Comparison of ENCODE assay signal across 23 mouse cellular contexts in genomic region chr6:82647940-82648655, GRCm38 (mm10). TPM values are rescaled to one million over a fixed set of nuclear protein-coding genes. Genes with fewer than 3 reads are reported as not detected.
DNase-seq lines count a peak whose midpoint lies in the region; ATAC-seq and TF ChIP-seq lines count a peak whose summit lies in the region.
"Had no signal": no experiment of that assay in that cellular context is flagged by ENCODE, and none has a peak within 500 bp of the region (broad histone marks: within the 10 kb centered on the region; RNA-seq: fewer than 3 reads in every experiment).

No protein-coding gene starts in this region.

- H3K27me3 ChIP-seq in intestine, postnatal 0 days (replicated peaks; ENCODE audit: control insufficient read depth, insufficient read depth, low read length): no peaks in the 10 kb centered on the region
- H3K27me3 ChIP-seq in intestine, embryonic 16.5 days (replicated peaks; ENCODE audit: control insufficient read depth, insufficient read depth, low read length): no peaks in the 10 kb centered on the region
- no peaks in the 10 kb centered on the region for H3K27me3 ChIP-seq in CH12.LX (replicated peaks)
- H3K27me3 ChIP-seq: forebrain, embryonic 13.5 days; hindbrain, embryonic 15.5 days; limb, embryonic 12.5 days; liver, embryonic 15.5 days had no signal

- no peak for TF ChIP-seq EP300 in CH12.LX (IDR thresholded peaks at IDR 0.05; ENCODE audit: low read length)

- H3K79me2 ChIP-seq in CH12.LX (replicated peaks; ENCODE audit: control insufficient read depth, extremely low read depth, insufficient read depth, poor library complexity, severe bottlenecking): peaks cover 6% of the 10 kb centered on the region

- WGBS in intestine, postnatal 0 days: 100% methylated on average over 1 of the region's 1 CpGs
- 98% methylated on average over 1 of the region's 1 CpGs for WGBS in intestine, embryonic 16.5 days

- H3K4me3 ChIP-seq in intestine, postnatal 0 days (ENCODE audit: low read depth, low read length): no peak overlapping the region
- no peak overlapping the region for H3K4me3 ChIP-seq in intestine, embryonic 16.5 days (ENCODE audit: low read length)
- no peak overlapping the region for H3K4me3 ChIP-seq in CH12.LX (replicated peaks in 1 of 3; ENCODE audit: low read depth in 2 of 3, low read length in 2 of 3, poor library complexity in 1 of 3)
- H3K4me3 ChIP-seq in cortical plate, adult 2 months (ENCODE audit: insufficient read depth, low read length): no peak overlapping the region
- H3K4me3 ChIP-seq: forebrain, embryonic 13.5 days; hindbrain, embryonic 15.5 days; limb, embryonic 12.5 days; liver, embryonic 15.5 days had no signal

- 0 out of 2 replicates have a peak, but pooled peaks cover 6% of the 10 kb centered on the region for H3K4me1 ChIP-seq in intestine, postnatal 0 days (replicated peaks; ENCODE audit: control insufficient read depth, insufficient read depth, low read length)
- H3K4me1 ChIP-seq in intestine, embryonic 16.5 days (ENCODE audit: control insufficient read depth, insufficient read depth, low read length): peaks cover 8% of the 10 kb centered on the region
- H3K4me1 ChIP-seq in CH12.LX (ENCODE audit: control insufficient read depth in 1 of 2, insufficient read depth in 2 of 2): peaks cover 4 to 39% of the 10 kb centered on the region in 2 experiments; a peak in 2 of 4 replicates
- H3K4me1 ChIP-seq in cortical plate, adult 2 months (ENCODE audit: control insufficient read depth, insufficient read depth, low read length): no peaks in the 10 kb centered on the region

- 0 out of 2 replicates have a peak, but pooled peaks have one; percentile 18 for TF ChIP-seq CTCF in intestine, postnatal 0 days (IDR thresholded peaks at IDR 0.05; ENCODE audit: low read depth)
- peak in 1 of 2 experiments; percentile 36; a peak in 2 of 4 replicates for TF ChIP-seq CTCF in CH12.LX (conservative IDR thresholded peaks at IDR 0.05 in 1 of 2, IDR thresholded peaks at IDR 0.05 in 1 of 2; ENCODE audit: low read depth in 2 of 2, low read length in 2 of 2)
- no peak for TF ChIP-seq CTCF in cortical plate, adult 2 months (IDR thresholded peaks at IDR 0.05; ENCODE audit: extremely low read depth, insufficient read depth, low read length)

- no peak for TF ChIP-seq POLR2A in CH12.LX (IDR thresholded peaks at IDR 0.05; ENCODE audit: low read depth, low read length)
- no peak for TF ChIP-seq POLR2A in cortical plate, adult 2 months (IDR thresholded peaks at IDR 0.05; ENCODE audit: extremely low read depth, insufficient read depth, low read length)

- dilution Hi-C loops in CH12.LX (cut with MboI; ENCODE audit: extremely low pct_ligation_motif_present, extremely low pct_unique_long_range_greater_than_20kb, low sequenced_read_pairs): no loop called here

- ATAC-seq in intestine, postnatal 0 days: no peak
- no peak for ATAC-seq in intestine, embryonic 16.5 days
- no peak for ATAC-seq in erythroblast, adult 5-6 weeks (replicated peaks; ENCODE audit: low FRiP score, poor library complexity, severe bottlenecking)
- ATAC-seq: activated CD4-positive, CD25-positive, alpha-beta regulatory T cell, adult 4 months; forebrain, embryonic 13.5 days had no signal

- peak; percentile 28 for TF ChIP-seq RAD21 in CH12.LX (IDR thresholded peaks at IDR 0.05; ENCODE audit: low read depth, low read length)

- DNase-seq in 416B (ENCODE audit: low read depth): peak; percentile 45
- DNase-seq in CH12.LX (ENCODE audit: extremely low read depth): no peak
- no peak for DNase-seq in cerebellum, adult 9-11 months
- no peak for DNase-seq in MN1 (ENCODE audit: low spot score)
- DNase-seq: adrenal gland, postnatal 25 days; cerebellum, adult 11 months; cerebellum, postnatal 25 days; gastrocnemius, postnatal 25 days; kidney, adult 2 months; kidney, postnatal 36 days; lung, postnatal 14 days; midbrain, embryonic 14.5 days; right cerebral cortex, postnatal 25 days had no signal

- H3K36me3 ChIP-seq in intestine, postnatal 0 days (ENCODE audit: control insufficient read depth, insufficient read depth): peaks cover 18% of the 10 kb centered on the region
- peaks cover 7% of the 10 kb centered on the region; the same call in 1 of the 2 replicates for H3K36me3 ChIP-seq in intestine, embryonic 16.5 days (ENCODE audit: control insufficient read depth, insufficient read depth, low read length)
- H3K36me3 ChIP-seq in CH12.LX (replicated peaks in 1 of 2; ENCODE audit: control insufficient read depth in 1 of 2, insufficient read depth in 1 of 2, low read length in 1 of 2): peaks cover 22 to 37% of the 10 kb centered on the region in 2 experiments

- H3K9ac ChIP-seq in intestine, postnatal 0 days (ENCODE audit: low read depth, low read length): no peak overlapping the region
- no peak overlapping the region for H3K9ac ChIP-seq in intestine, embryonic 16.5 days (ENCODE audit: low read depth, low read length)
- no peak overlapping the region for H3K9ac ChIP-seq in CH12.LX (ENCODE audit: insufficient read depth, low read depth)
- H3K9ac ChIP-seq: forebrain, embryonic 13.5 days; hindbrain, embryonic 15.5 days; limb, embryonic 12.5 days; liver, embryonic 15.5 days had no signal

- H3K27ac ChIP-seq in intestine, postnatal 0 days (ENCODE audit: low read depth, low read length): no peak overlapping the region
- no peak overlapping the region for H3K27ac ChIP-seq in intestine, embryonic 16.5 days (ENCODE audit: low read length)
- H3K27ac ChIP-seq in CH12.LX (ENCODE audit: insufficient read depth, low read depth): no peak overlapping the region
- peak overlapping the region; percentile 23; the same call in 1 of the 2 replicates for H3K27ac ChIP-seq in cortical plate, adult 2 months (ENCODE audit: insufficient read depth, low read length)
- H3K27ac ChIP-seq: forebrain, embryonic 13.5 days; hindbrain, embryonic 15.5 days; limb, embryonic 12.5 days; liver, embryonic 15.5 days had no signal

- H3K4me2 ChIP-seq in intestine, postnatal 0 days (replicated peaks; ENCODE audit: low read depth): no peak overlapping the region
- H3K4me2 ChIP-seq in intestine, embryonic 16.5 days (ENCODE audit: low read depth, low read length): no peak overlapping the region
- H3K4me2 ChIP-seq in CH12.LX (ENCODE audit: insufficient read depth, low read depth, poor library complexity, severe bottlenecking): no peak overlapping the region
- H3K4me2 ChIP-seq: forebrain, embryonic 13.5 days; heart, embryonic 11.5 days; hindbrain, embryonic 15.5 days; limb, embryonic 12.5 days; liver, embryonic 15.5 days had no signal

- no peaks in the 10 kb centered on the region for H3K9me3 ChIP-seq in intestine, postnatal 0 days (ENCODE audit: control insufficient read depth)
- no peaks in the 10 kb centered on the region for H3K9me3 ChIP-seq in intestine, embryonic 16.5 days (ENCODE audit: control insufficient read depth, low read length)
- H3K9me3 ChIP-seq in CH12.LX (replicated peaks; ENCODE audit: low read length): no peaks in the 10 kb centered on the region
- H3K9me3 ChIP-seq: forebrain, embryonic 13.5 days; hindbrain, embryonic 15.5 days; limb, embryonic 12.5 days; liver, embryonic 15.5 days had no signal

- in situ Hi-C loops in CH12.LX (cut with MboI; ENCODE audit: low pct_ligation_motif_present, low pct_unique_long_range_greater_than_20kb, low sequenced_read_pairs): no loop called here

TF ChIP-seq in CH12.LX, 34 proteins besides CTCF, POLR2A, EP300 and RAD21:
- TF ChIP-seq SMC3 (IDR thresholded peaks at IDR 0.05; ENCODE audit: low read depth, low read length) (peak; percentile 14), USF1 (IDR thresholded peaks at IDR 0.05; ENCODE audit: low read depth, low read length) (no peak)

RNA-seq across cellular contexts. Expression of gene Pole4, which starts 57.1 kb away (rescaled TPM):
- 73.1 and 74.4 TPM in 2 replicates for polyA plus RNA-seq in intestine, postnatal 0 days (2015; fragmentation: Nextera tagmentation; extraction: Ambion mirVana)
- 80.1 and 82.6 TPM in 2 replicates for polyA plus RNA-seq in intestine, embryonic 16.5 days (2015; fragmentation: Nextera tagmentation; extraction: Ambion mirVana)
- total RNA-seq in CH12.LX (2012; rRNA removed): 49.7 and 59.1 TPM in 2 replicates
- 178 and 184 TPM in 2 replicates for total RNA-seq in CH12.LX (2014; rRNA removed)
- 79.8 and 88.8 TPM in 2 replicates for polyA plus RNA-seq in CH12.LX (2012; ENCODE audit: insufficient read length, low read depth)
- 41.4 and 42.4 TPM in 2 replicates for polyA plus RNA-seq in cortical plate, adult 2 months (2012; rRNA removed)
- 13.8 and 21.9 TPM in 2 replicates for total RNA-seq in erythroblast, adult 5-6 weeks (2015; ENCODE audit: low replicate concordance)
- total RNA-seq in erythroblast, adult 5-6 weeks (2017; ENCODE audit: low replicate concordance): 12.8 and 21.9 TPM in 2 replicates
